Mouse (Mus musculus) midbrain, postnatal 0 days (tissue): ENCODE measurements around the gene Cd47. TPM values are rescaled to one million over a fixed set of nuclear protein-coding genes. Genes with fewer than 3 reads are reported as not detected.

ENCODE experiments used
- ATAC-seq: fragments of 200-750 bp; cut with Nextera tagmentation; 2 replicates; pipeline ENCODE4 v1.8.0; 2017; ENCODE audit warnings: moderate number of reproducible peaks, mild to moderate bottlenecking, moderate TSS enrichment, moderate library complexity; ENCODE audit not compliant: low FRiP score
- DNase-seq: peaks from one replicate; pipeline ENCODE4 v3.0.0-alpha.2; 2015; ENCODE audit warnings: low spot score
- H3K27ac ChIP-seq: fragments of 300-500 bp; sonication (generic); 2 replicates; pipeline ENCODE4 v1.5.1; 2014; ENCODE audit warnings: low read depth, mild to moderate bottlenecking, low read length, mixed read lengths
- H3K27me3 ChIP-seq: fragments of 300-500 bp; sonication (generic); 2 replicates; pipeline ENCODE4 v1.6.1; 2014; ENCODE audit warnings: low read length, control low read depth, mixed read lengths; ENCODE audit not compliant: insufficient read depth
- H3K36me3 ChIP-seq: fragments of 300-500 bp; sonication (generic); 2 replicates; pipeline ENCODE4 v1.6.1; 2014; ENCODE audit warnings: low read length, control low read depth, mixed read lengths; ENCODE audit not compliant: insufficient read depth
- H3K4me1 ChIP-seq: fragments of 300-500 bp; sonication (generic); 2 replicates; pipeline ENCODE4 v1.6.1; 2014; ENCODE audit warnings: mild to moderate bottlenecking, control low read depth, antibody characterized with exemption, low read length, mixed read lengths; ENCODE audit not compliant: insufficient read depth
- H3K4me2 ChIP-seq: fragments of 300-500 bp; sonication (generic); 2 replicates; pipeline ENCODE4 v1.6.1; 2014; ENCODE audit warnings: low read depth, mild to moderate bottlenecking, low read length, mixed read lengths; ENCODE audit not compliant: poor library complexity, severe bottlenecking
- H3K4me3 ChIP-seq: fragments of 300-500 bp; sonication (generic); 2 replicates; pipeline ENCODE4 v1.5.1; 2014; ENCODE audit warnings: low read depth, mild to moderate bottlenecking, low read length, moderate library complexity
- H3K9ac ChIP-seq: fragments of 300-500 bp; sonication (generic); replicated peaks from 2 replicates; pipeline ENCODE4 v1.6.1; 2014; ENCODE audit warnings: mild to moderate bottlenecking, low read length, moderate library complexity, mixed read lengths; ENCODE audit not compliant: poor library complexity, severe bottlenecking
- H3K9me3 ChIP-seq: fragments of 300-500 bp; sonication (generic); 2 replicates; pipeline ENCODE4 v1.6.1; 2016; ENCODE audit warnings: low read length, control low read depth
- CTCF ChIP-seq: IDR thresholded peaks from 2 replicates; pipeline ENCODE4 v1.5.1; 2016; ENCODE audit warnings: antibody characterized with exemption, mild to moderate bottlenecking
- WGBS: fragments of 180-500 bp; shearing (Covaris S2); extraction: QIAGEN DNeasy Blood & Tissue Kit; methylation state at CpG from one replicate; pipeline ENCODE4 v1.1.7; 2014; 5-methylcytosine and 5-hydroxymethylcytosine counted together
- polyA plus RNA-seq: library from polyadenylated mRNA; unstranded; fragments of >200 nt; fragmentation: Nextera tagmentation; extraction: Ambion mirVana; gene quantifications from 2 replicates; pipeline ENCODE4 v1.2.1, GENCODE M21; 2015
- total RNA-seq: library from RNA; depleted of rRNA; stranded (reverse); fragments of >200 nt; gene quantifications from 2 replicates; pipeline ENCODE4 v1.2.3, GENCODE M21; 2014; rRNA removed

Gene Cd47
- total RNA-seq (30.5 and 53.5 TPM in 2 replicates), polyA plus RNA-seq (163 and 185 TPM in 2 replicates)

DNA sequence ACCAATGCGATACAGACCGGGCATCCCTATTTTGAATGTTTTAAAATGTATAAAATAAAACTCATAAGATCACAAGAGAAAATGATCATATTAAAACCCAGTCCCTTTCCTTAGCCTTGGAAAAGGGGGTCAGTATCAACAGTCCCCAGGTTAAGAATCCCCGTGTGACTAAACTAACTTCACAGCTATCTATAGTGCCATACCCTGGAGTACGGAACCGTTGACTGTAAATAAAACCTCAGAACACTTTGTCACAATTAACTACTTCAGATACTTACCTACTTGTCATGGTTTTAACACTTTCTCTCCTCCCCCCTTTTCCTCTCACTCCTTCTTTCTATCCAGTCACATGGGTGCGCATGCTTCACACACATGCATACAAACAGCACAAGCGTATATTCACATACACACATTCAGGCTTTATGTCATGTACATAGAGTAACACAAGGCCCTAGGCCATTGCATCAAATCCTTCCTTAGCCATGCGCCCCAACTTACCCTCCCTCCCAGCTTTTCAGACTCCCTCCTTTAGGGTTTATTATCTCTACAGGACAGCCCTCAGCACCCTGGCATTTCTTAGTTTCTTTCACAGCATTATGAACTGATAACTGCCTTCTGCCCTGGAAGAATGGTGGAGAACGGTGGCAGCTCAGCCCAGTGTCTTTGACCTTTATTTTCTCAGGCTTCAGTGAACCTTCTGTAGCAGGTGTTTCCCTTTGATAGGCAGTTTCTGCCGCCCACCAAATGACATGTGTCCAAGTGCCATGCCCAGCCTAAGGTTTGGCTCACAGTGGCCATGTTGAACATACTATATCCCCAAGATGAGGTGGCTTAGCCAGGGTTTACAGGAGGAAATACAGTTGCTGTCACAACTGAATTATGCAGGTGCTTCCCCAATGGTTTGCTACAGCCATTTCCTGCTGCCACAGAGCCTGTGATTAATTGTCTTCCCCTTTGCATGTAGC, at the start of gene Cd47:
Cd47 (plus strand) TSS at position 937 of the 965 bp plus-strand sequence.
- H3K36me3 ChIP-seq: no peaks in the 10 kb centered on the region
- H3K9ac ChIP-seq: no peak within 1 kb of the TSS
- DNase-seq: no peak
- H3K4me1 ChIP-seq: no peaks in the 10 kb centered on the region
- no peaks in the 10 kb centered on the region for H3K27me3 ChIP-seq
- H3K27ac ChIP-seq: no peak within 1 kb of the TSS
- H3K9me3 ChIP-seq: no peaks in the 10 kb centered on the region
- no peak within 1 kb of the TSS for H3K4me2 ChIP-seq
- no peak for TF ChIP-seq CTCF
- 85% methylated on average over 10 of the region's 10 CpGs for WGBS
- no peak within 1 kb of the TSS for H3K4me3 ChIP-seq
- ATAC-seq: no peak

DNA sequence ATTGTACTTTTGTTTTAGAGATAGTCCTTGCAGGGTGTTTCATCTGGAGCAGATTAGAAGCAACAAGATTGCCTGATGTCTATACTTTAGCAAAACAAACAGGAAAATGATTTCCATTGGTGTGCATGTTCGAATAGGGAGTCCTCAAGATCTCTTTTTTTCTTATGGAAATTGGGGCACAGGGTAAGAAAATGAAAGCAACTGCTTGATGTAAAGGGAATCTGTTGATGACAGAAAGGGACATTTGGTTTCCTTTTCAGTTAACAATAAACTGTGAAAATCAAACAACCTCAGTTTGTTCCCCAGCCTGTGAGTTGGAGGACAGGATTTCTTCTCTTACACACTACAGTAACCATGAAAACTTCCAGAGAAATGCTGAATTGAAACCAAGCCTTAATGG, 47.4 kb upstream of the Cd47 start:
- H3K4me1 ChIP-seq: no peaks in the 10 kb centered on the region
- ATAC-seq: no peak
- no peaks in the 10 kb centered on the region for H3K36me3 ChIP-seq
- DNase-seq: no peak
- H3K9me3 ChIP-seq: no peaks in the 10 kb centered on the region
- no peak overlapping the region for H3K4me3 ChIP-seq
- TF ChIP-seq CTCF: no peak
- no peak overlapping the region for H3K4me2 ChIP-seq
- no peaks in the 10 kb centered on the region for H3K27me3 ChIP-seq
- no peak overlapping the region for H3K27ac ChIP-seq
- H3K9ac ChIP-seq: no peak overlapping the region
- WGBS: 46% methylated on average over 1 of the region's 1 CpGs

DNA sequence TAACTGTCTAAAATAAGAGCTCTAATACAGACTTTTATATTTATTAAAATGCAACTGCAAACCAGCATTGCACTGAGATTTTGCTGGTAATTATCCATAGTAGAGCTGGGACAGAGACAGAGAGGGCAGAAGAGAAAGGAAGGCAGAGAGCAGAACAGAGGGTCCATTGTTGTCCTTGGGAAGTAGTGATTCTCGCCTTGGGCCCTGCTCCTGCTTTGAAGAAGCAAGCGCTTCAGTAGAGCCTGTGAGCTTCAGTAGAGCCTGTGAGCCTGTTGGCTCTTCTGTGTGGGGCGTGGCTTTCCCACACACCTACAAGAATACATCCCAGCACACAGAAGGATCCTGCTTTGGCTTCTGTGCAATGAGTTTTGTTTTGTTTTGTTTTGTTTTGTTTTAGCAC, 47.0 kb upstream of the Cd47 start:
- Histone ChIP-seq H3K27me3 (no peaks in the 10 kb centered on the region), H3K9ac (no peak overlapping the region), H3K36me3 (no peaks in the 10 kb centered on the region), H3K4me2 (no peak overlapping the region), H3K9me3 (no peaks in the 10 kb centered on the region), H3K4me1 (no peaks in the 10 kb centered on the region), H3K4me3 (no peak overlapping the region), H3K27ac (0 out of 2 replicates have a peak overlapping the region, but pooled peaks have one; percentile 4)
- DNase-seq (peak; percentile 8), ATAC-seq (no peak)
- 39% methylated on average over 3 of the region's 3 CpGs for WGBS
- TF ChIP-seq CTCF: no peak

DNA sequence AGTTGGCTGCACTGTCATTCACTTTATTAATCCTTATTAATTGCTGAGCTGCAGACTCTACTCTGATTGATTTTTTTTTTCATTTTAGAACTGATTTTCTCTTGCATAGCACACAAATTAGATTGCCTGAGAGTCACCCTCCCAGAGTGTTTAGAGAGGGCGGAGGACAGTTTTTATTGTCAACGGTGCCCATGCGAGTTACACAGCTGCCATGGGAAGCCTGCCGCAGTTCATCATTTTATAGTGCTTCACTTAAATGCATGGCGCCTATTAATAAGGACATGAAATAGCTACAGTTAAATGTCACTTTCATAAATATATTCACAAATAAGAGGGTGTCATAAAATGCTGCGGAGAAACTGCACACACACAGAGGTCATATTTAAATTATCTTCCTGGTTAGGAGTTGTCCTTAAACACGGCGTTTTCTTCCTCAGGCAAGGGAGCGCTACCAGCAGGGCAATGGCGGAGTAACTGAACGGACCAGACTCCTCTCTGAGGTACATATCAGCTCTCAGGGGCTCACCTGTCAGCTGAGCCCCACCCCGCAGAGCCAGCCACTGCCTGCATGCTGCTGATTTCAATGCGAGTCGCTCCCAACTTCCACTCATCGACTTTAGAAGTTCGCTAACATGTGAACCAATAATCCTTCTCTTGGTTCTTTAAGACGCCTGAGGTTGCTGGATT, 39.7 kb upstream of the Cd47 start:
- no peaks in the 10 kb centered on the region for H3K27me3 ChIP-seq
- ATAC-seq: no peak
- 81% methylated on average over 17 of the region's 17 CpGs for WGBS
- no peak overlapping the region for H3K4me2 ChIP-seq
- no peak for TF ChIP-seq CTCF
- H3K4me1 ChIP-seq: no peaks in the 10 kb centered on the region
- no peaks in the 10 kb centered on the region for H3K36me3 ChIP-seq
- DNase-seq: no peak
- H3K9ac ChIP-seq: no peak overlapping the region
- H3K27ac ChIP-seq: no peak overlapping the region
- H3K9me3 ChIP-seq: no peaks in the 10 kb centered on the region
- H3K4me3 ChIP-seq: no peak overlapping the region

DNA sequence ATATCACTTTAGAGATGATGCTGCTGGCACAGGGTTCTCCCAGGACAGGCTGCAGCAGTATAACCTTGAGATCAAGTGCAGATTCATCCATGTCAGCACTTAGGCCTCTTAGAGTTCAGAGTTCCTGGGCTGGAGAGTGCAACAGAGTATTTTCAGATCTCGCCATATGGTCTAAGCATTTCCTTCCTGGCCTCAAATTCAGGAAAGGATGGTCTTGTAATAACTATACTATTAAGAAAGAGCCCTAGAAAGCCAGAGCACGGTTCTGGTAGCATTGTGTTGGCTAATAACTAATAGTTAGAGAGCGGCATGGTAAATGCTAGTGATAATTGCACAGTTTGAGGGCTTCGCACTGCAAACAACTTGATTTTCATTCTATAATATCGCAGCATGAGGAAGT, 38.4 kb upstream of the Cd47 start:
- no peak for ATAC-seq
- Histone ChIP-seq H3K4me1 (no peaks in the 10 kb centered on the region), H3K27me3 (no peaks in the 10 kb centered on the region), H3K4me3 (no peak overlapping the region), H3K9me3 (no peaks in the 10 kb centered on the region), H3K4me2 (no peak overlapping the region), H3K9ac (no peak overlapping the region), H3K27ac (no peak overlapping the region), H3K36me3 (no peaks in the 10 kb centered on the region)
- no peak for DNase-seq
- WGBS: 88% methylated on average over 5 of the region's 5 CpGs
- TF ChIP-seq CTCF: no peak

DNA sequence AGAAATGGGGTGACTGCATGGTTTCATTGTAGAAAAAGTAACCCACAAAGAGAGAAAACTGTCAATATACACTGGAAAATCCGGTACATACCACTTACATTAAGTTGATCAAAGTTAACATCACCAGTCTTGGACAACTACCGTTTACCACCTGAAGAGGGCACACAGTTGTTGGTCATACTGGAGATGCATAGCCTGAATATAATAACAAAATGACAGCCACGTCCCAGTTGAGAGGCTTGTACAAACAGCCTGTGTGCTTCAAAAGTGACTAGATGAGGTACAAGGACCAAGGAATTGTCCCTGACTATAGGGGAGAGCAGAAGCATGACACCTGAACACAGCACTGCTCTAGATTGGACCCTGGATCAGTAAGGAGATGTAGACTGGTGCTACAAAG, 34.0 kb upstream of the Cd47 start:
- TF ChIP-seq CTCF: peak; percentile 58
- H3K4me1 ChIP-seq: no peaks in the 10 kb centered on the region
- no peaks in the 10 kb centered on the region for H3K9me3 ChIP-seq
- no peak overlapping the region for H3K4me3 ChIP-seq
- ATAC-seq (no peak), DNase-seq (peak; percentile 42)
- H3K9ac ChIP-seq: no peak overlapping the region
- H3K27ac ChIP-seq: no peak overlapping the region
- H3K4me2 ChIP-seq: no peak overlapping the region
- no peaks in the 10 kb centered on the region for H3K27me3 ChIP-seq
- H3K36me3 ChIP-seq: no peaks in the 10 kb centered on the region
- WGBS: 67% methylated on average over 3 of the region's 3 CpGs
